Mouse (Mus musculus) ES-E14 (cell line): ENCODE results near the gene Sppl2b. TPM values are rescaled to one million over a fixed set of nuclear protein-coding genes. Genes with fewer than 3 reads are reported as not detected.

Experiments
- DNase-seq: peaks from one replicate; pipeline ENCODE4 v3.0.0-alpha.2; 2013; ENCODE audit warnings: low read depth, low spot score
- H3K27ac ChIP-seq: 2 replicates; pipeline ENCODE4 v1.5.1; 2012; ENCODE audit warnings: low read depth, mild to moderate bottlenecking, low read length, moderate library complexity, mixed read lengths; ENCODE audit not compliant: poor library complexity, insufficient read depth, severe bottlenecking
- H3K36me3 ChIP-seq: 2 replicates; pipeline ENCODE4 v1.6.1; 2012; ENCODE audit warnings: mild to moderate bottlenecking, low read length, moderate library complexity, mixed read lengths; ENCODE audit not compliant: control insufficient read depth, poor library complexity, insufficient read depth, severe bottlenecking
- H3K4me1 ChIP-seq, 2 experiments: fragments of 150-350 bp in 1 of 2; sonication (generic) in 1 of 2; 2 replicates each; pipeline ENCODE4 v1.6.1; 2012; ENCODE audit warnings: low read length in 2 of 2, mild to moderate bottlenecking in 1 of 2, mixed read lengths in 1 of 2; ENCODE audit not compliant: control insufficient read depth in 2 of 2, insufficient read depth in 2 of 2, poor library complexity in 1 of 2
- H3K4me3 ChIP-seq, 2 experiments: fragments of 150-350 bp in 1 of 2; sonication (generic) in 1 of 2; 2 replicates each; pipeline ENCODE4 v1.5.1; 2012; ENCODE audit warnings: low read length in 2 of 2, low read depth in 1 of 2, mild to moderate bottlenecking in 1 of 2, mixed read lengths in 1 of 2; ENCODE audit not compliant: insufficient read depth in 1 of 2, poor library complexity in 1 of 2, severe bottlenecking in 1 of 2
- H3K9ac ChIP-seq: 2 replicates; pipeline ENCODE4 v1.6.1; 2012; ENCODE audit warnings: low read depth, mild to moderate bottlenecking, low read length, mixed read lengths; ENCODE audit not compliant: poor library complexity, insufficient read depth, severe bottlenecking
- H3K9me3 ChIP-seq: fragments of 150-350 bp; sonication (generic); 2 replicates; pipeline ENCODE4 v1.6.1; 2012; ENCODE audit warnings: low read depth, mild to moderate bottlenecking, low read length; ENCODE audit not compliant: control insufficient read depth, insufficient read depth
- CHD2 ChIP-seq: IDR thresholded peaks from 2 replicates; pipeline ENCODE4 v1.6.1; 2014; ENCODE audit warnings: mild to moderate bottlenecking, low read depth, low read length, inconsistent platforms
- HCFC1 ChIP-seq: IDR thresholded peaks from 2 replicates; pipeline ENCODE4 v1.6.1; 2012; ENCODE audit warnings: low read length, inconsistent platforms, borderline replicate concordance; ENCODE audit not compliant: insufficient read depth
- MAFK ChIP-seq: IDR thresholded peaks from 2 replicates; pipeline ENCODE4 v1.6.1; 2014; ENCODE audit warnings: mild to moderate bottlenecking, low read depth, low read length, inconsistent platforms; ENCODE audit not compliant: insufficient read depth
- ZC3H11A ChIP-seq: IDR thresholded peaks from 2 replicates; pipeline ENCODE4 v1.6.1; 2012; ENCODE audit warnings: low read depth, mild to moderate bottlenecking, inconsistent platforms, low read length, borderline replicate concordance
- ZNF384 ChIP-seq: IDR thresholded peaks from 2 replicates; pipeline ENCODE4 v1.6.1; 2012; ENCODE audit warnings: low read depth, low read length, inconsistent platforms
- in situ Hi-C, 2 experiments: fragments of 600-800 bp; cut with MboI; formaldehyde crosslinking; loops; one replicate each; pipeline ENCODE4 v1.15.1; 2025; ENCODE audit warnings: low sequenced_read_pairs in 2 of 2, inconsistent platforms in 1 of 2; ENCODE audit not compliant: unreplicated experiment in 2 of 2
- total RNA-seq: library from RNA; depleted of rRNA; stranded (reverse); fragments of 300-350 nt; gene quantifications from 2 replicates; pipeline ENCODE4 v1.2.3, GENCODE M21; 2012

The Sppl2b gene
- total RNA-seq, 1 experiment = 38.9 TPM

GRCm38 (mm10) chr10:80870993-80871392, 15.9 kb downstream of the Sppl2b start:
- peaks cover 0 to 3% of the 10 kb centered on the region in 2 experiments; a peak in 1 of 4 replicates for H3K4me1 ChIP-seq
- peaks cover 9% of the 10 kb centered on the region; the same call in 1 of the 2 replicates for H3K36me3 ChIP-seq
- H3K4me3 ChIP-seq = no peak overlapping the region
- no peak overlapping the region for H3K9ac ChIP-seq
- TF ChIP-seq CHD2 = no peak
- TF ChIP-seq MAFK = no peak
- TF ChIP-seq ZC3H11A = no peak
- no peak for TF ChIP-seq ZNF384
- no peak for TF ChIP-seq HCFC1
- DNase-seq = no peak
- no peaks in the 10 kb centered on the region for H3K9me3 ChIP-seq
- H3K27ac ChIP-seq = no peak overlapping the region
- in situ Hi-C loops = no loop called here

GRCm38 (mm10) chr10:80871581-80871980, 16.5 kb downstream of the Sppl2b start, which contains the start of gene Tmprss9:
TSS of gene Tmprss9 (plus strand) at chr10:80871848.
- peaks cover 6% of the 10 kb centered on the region; the same call in 1 of the 2 replicates for H3K36me3 ChIP-seq
- peaks cover 0 to 6% of the 10 kb centered on the region in 2 experiments; a peak in 2 of 4 replicates for H3K4me1 ChIP-seq
- H3K4me3 ChIP-seq = no peak within 1 kb of the TSS
- no peaks in the 10 kb centered on the region for H3K9me3 ChIP-seq
- no peak for DNase-seq
- H3K9ac ChIP-seq = no peak within 1 kb of the TSS
- H3K27ac ChIP-seq = no peak within 1 kb of the TSS
- TF ChIP-seq MAFK (no peak), ZC3H11A (no peak), ZNF384 (no peak), HCFC1 (no peak), CHD2 (no peak)
- in situ Hi-C loops = no loop called here

- H3K9me3 ChIP-seq = no peaks in the 10 kb centered on the region
- H3K4me1 ChIP-seq = peaks cover 0 to 8% of the 10 kb centered on the region in 2 experiments; a peak in 2 of 4 replicates
- H3K9ac ChIP-seq = no peak overlapping the region
- in situ Hi-C loops = no loop called here
- H3K27ac ChIP-seq = no peak overlapping the region
- H3K36me3 ChIP-seq = no peaks in the 10 kb centered on the region
- no peak for DNase-seq
- TF ChIP-seq ZNF384 (no peak), MAFK (no peak), HCFC1 (no peak), CHD2 (no peak), ZC3H11A (no peak)
- H3K4me3 ChIP-seq = no peak overlapping the region
These were observed 19.0 kb downstream of the Sppl2b start for GRCm38 (mm10) chr10:80874035-80874434.

- TF ChIP-seq CHD2 (no peak), HCFC1 (no peak), ZNF384 (no peak), ZC3H11A (no peak), MAFK (no peak)
- H3K27ac ChIP-seq = no peak overlapping the region
- in situ Hi-C loops = no loop called here
- H3K4me3 ChIP-seq = no peak overlapping the region
- peaks cover 0 to 8% of the 10 kb centered on the region in 2 experiments; a peak in 2 of 4 replicates for H3K4me1 ChIP-seq
- no peaks in the 10 kb centered on the region for H3K9me3 ChIP-seq
- peak; percentile 54 for DNase-seq
- H3K36me3 ChIP-seq = no peaks in the 10 kb centered on the region
- H3K9ac ChIP-seq = 0 out of 2 replicates have a peak overlapping the region, but pooled peaks have one; percentile 26
These were observed 21.0 kb downstream of the Sppl2b start for GRCm38 (mm10) chr10:80876028-80876427.

GRCm38 (mm10) chr10:80876594-80876993, 21.5 kb downstream of the Sppl2b start:
- Histone ChIP-seq H3K9ac (no peak overlapping the region), H3K27ac (no peak overlapping the region)

More at GRCm38 (mm10) chr10:80876594-80876993, 21.5 kb downstream of the Sppl2b start:
- Histone ChIP-seq H3K9me3 (no peaks in the 10 kb centered on the region), H3K4me1 (peaks cover 0 to 5% of the 10 kb centered on the region in 2 experiments; a peak in 2 of 4 replicates), H3K36me3 (no peaks in the 10 kb centered on the region), H3K4me3 (no peak overlapping the region)
- in situ Hi-C loops = no loop called here
- DNase-seq = peak; percentile 36
- TF ChIP-seq ZC3H11A (no peak), CHD2 (no peak), MAFK (no peak), ZNF384 (no peak), HCFC1 (no peak)
